Mouse (Mus musculus): ENCODE results near the gene Eif4b. TPM values are rescaled to one million over a fixed set of nuclear protein-coding genes. Genes with fewer than 3 reads are reported as not detected.

The Eif4b gene
- polyA plus RNA-seq (2014; fragmentation: Nextera tagmentation; extraction: Ambion mirVana), result 76.7 and 98.8 TPM in 2 replicates

GRCm38 (mm10) chr15:102073559-102074069, at the start of gene Eif4b:
Eif4b (plus strand) TSS chr15:102073773.
- DNase-seq, result peak; percentile 100
- peak within 1 kb of the TSS; percentile 96 for H3K4me3 ChIP-seq (replicated peaks; ENCODE audit: low read depth, low read length)
- H3K36me3 ChIP-seq (ENCODE audit: control insufficient read depth, insufficient read depth, low read length), result no peaks in the 10 kb centered on the region
- peak within 1 kb of the TSS; percentile 57 for H3K4me2 ChIP-seq (ENCODE audit: low read length)
- H3K9me3 ChIP-seq (ENCODE audit: control insufficient read depth, low read length), result no peaks in the 10 kb centered on the region
- peak; percentile 95 for ATAC-seq (ENCODE audit: low FRiP score, low TSS enrichment)
- H3K4me1 ChIP-seq (ENCODE audit: control insufficient read depth, insufficient read depth, low read length), result peaks cover 17% of the 10 kb centered on the region
- no peaks in the 10 kb centered on the region for H3K27me3 ChIP-seq (ENCODE audit: control insufficient read depth, insufficient read depth, low read length)
- WGBS, result under 1% methylated on average over 58 of the region's 58 CpGs
- peak within 1 kb of the TSS; percentile 92 for H3K9ac ChIP-seq (replicated peaks; ENCODE audit: low read length)
- H3K27ac ChIP-seq (replicated peaks; ENCODE audit: low read depth, low read length), result peak within 1 kb of the TSS; percentile 95

- no peak for ATAC-seq (ENCODE audit: low FRiP score, low TSS enrichment)
- WGBS, result 64% methylated on average over 8 of the region's 8 CpGs
- DNase-seq, result no peak
- Histone ChIP-seq H3K9me3 (ENCODE audit: control insufficient read depth, low read length) (no peaks in the 10 kb centered on the region), H3K4me3 (replicated peaks; ENCODE audit: low read depth, low read length) (no peak overlapping the region), H3K27me3 (ENCODE audit: control insufficient read depth, insufficient read depth, low read length) (peaks cover 27% of the 10 kb centered on the region; the same call in 1 of the 2 replicates), H3K36me3 (ENCODE audit: control insufficient read depth, insufficient read depth, low read length) (no peaks in the 10 kb centered on the region), H3K4me2 (ENCODE audit: low read length) (no peak overlapping the region), H3K9ac (replicated peaks; ENCODE audit: low read length) (no peak overlapping the region), H3K4me1 (ENCODE audit: control insufficient read depth, insufficient read depth, low read length) (peaks cover 9% of the 10 kb centered on the region; the same call in 1 of the 2 replicates), H3K27ac (replicated peaks; ENCODE audit: low read depth, low read length) (no peak overlapping the region)
Observed at GRCm38 (mm10) chr15:102023888-102024287, 49.7 kb upstream of the Eif4b start.

- WGBS, result 5% methylated on average over 22 of the region's 22 CpGs
- peaks cover 9% of the 10 kb centered on the region; the same call in 1 of the 2 replicates for H3K4me1 ChIP-seq (ENCODE audit: control insufficient read depth, insufficient read depth, low read length)
- H3K9me3 ChIP-seq (ENCODE audit: control insufficient read depth, low read length), result no peaks in the 10 kb centered on the region
- H3K27ac ChIP-seq (replicated peaks; ENCODE audit: low read depth, low read length), result no peak overlapping the region
- H3K36me3 ChIP-seq (ENCODE audit: control insufficient read depth, insufficient read depth, low read length), result no peaks in the 10 kb centered on the region
- peak overlapping the region; percentile 12; the same call in 1 of the 2 replicates for H3K4me2 ChIP-seq (ENCODE audit: low read length)
- no peak overlapping the region for H3K4me3 ChIP-seq (replicated peaks; ENCODE audit: low read depth, low read length)
- H3K27me3 ChIP-seq (ENCODE audit: control insufficient read depth, insufficient read depth, low read length), result peaks cover 27% of the 10 kb centered on the region; the same call in 1 of the 2 replicates
- DNase-seq (no peak), ATAC-seq (ENCODE audit: low FRiP score, low TSS enrichment) (no peak)
- no peak overlapping the region for H3K9ac ChIP-seq (replicated peaks; ENCODE audit: low read length)
Observed at GRCm38 (mm10) chr15:102025136-102025872, 48.3 kb upstream of the Eif4b start.

- no peak for ATAC-seq (ENCODE audit: low FRiP score, low TSS enrichment)
- Histone ChIP-seq H3K27ac (replicated peaks; ENCODE audit: low read depth, low read length) (no peak overlapping the region), H3K27me3 (ENCODE audit: control insufficient read depth, insufficient read depth, low read length) (peaks cover 27% of the 10 kb centered on the region; the same call in 1 of the 2 replicates), H3K4me3 (replicated peaks; ENCODE audit: low read depth, low read length) (no peak overlapping the region), H3K36me3 (ENCODE audit: control insufficient read depth, insufficient read depth, low read length) (no peaks in the 10 kb centered on the region), H3K9me3 (ENCODE audit: control insufficient read depth, low read length) (no peaks in the 10 kb centered on the region), H3K9ac (replicated peaks; ENCODE audit: low read length) (no peak overlapping the region), H3K4me1 (ENCODE audit: control insufficient read depth, insufficient read depth, low read length) (peaks cover 9% of the 10 kb centered on the region; the same call in 1 of the 2 replicates), H3K4me2 (ENCODE audit: low read length) (no peak overlapping the region)
- DNase-seq, result no peak
- WGBS, result 14% methylated on average over 12 of the region's 12 CpGs
Observed at GRCm38 (mm10) chr15:102026430-102026829, 47.1 kb upstream of the Eif4b start.

GRCm38 (mm10) chr15:102028040-102028439, 45.5 kb upstream of the Eif4b start, which contains the start of gene Krt18:
Krt18 (plus strand) TSS chr15:102028180.
- 3% methylated on average over 28 of the region's 28 CpGs for WGBS
- no peak within 1 kb of the TSS for H3K4me3 ChIP-seq (replicated peaks; ENCODE audit: low read depth, low read length)
- H3K9me3 ChIP-seq (ENCODE audit: control insufficient read depth, low read length), result no peaks in the 10 kb centered on the region
- no peak within 1 kb of the TSS for H3K9ac ChIP-seq (replicated peaks; ENCODE audit: low read length)
- H3K4me1 ChIP-seq (ENCODE audit: control insufficient read depth, insufficient read depth, low read length), result peaks cover 9% of the 10 kb centered on the region; the same call in 1 of the 2 replicates
- H3K4me2 ChIP-seq (ENCODE audit: low read length), result peak within 1 kb of the TSS; percentile 37
- ATAC-seq (ENCODE audit: low FRiP score, low TSS enrichment), result no peak
- no peak within 1 kb of the TSS for H3K27ac ChIP-seq (replicated peaks; ENCODE audit: low read depth, low read length)
- H3K27me3 ChIP-seq (ENCODE audit: control insufficient read depth, insufficient read depth, low read length), result peaks cover 27% of the 10 kb centered on the region; the same call in 1 of the 2 replicates
- no peaks in the 10 kb centered on the region for H3K36me3 ChIP-seq (ENCODE audit: control insufficient read depth, insufficient read depth, low read length)
- DNase-seq, result no peak

GRCm38 (mm10) chr15:102034121-102035053, 39.2 kb upstream of the Eif4b start:
- H3K27ac ChIP-seq (replicated peaks; ENCODE audit: low read depth, low read length), result no peak overlapping the region
- no peaks in the 10 kb centered on the region for H3K27me3 ChIP-seq (ENCODE audit: control insufficient read depth, insufficient read depth, low read length)
- DNase-seq, result no peak
- no peak overlapping the region for H3K4me3 ChIP-seq (replicated peaks; ENCODE audit: low read depth, low read length)
- H3K4me2 ChIP-seq (ENCODE audit: low read length), result no peak overlapping the region
- no peak for ATAC-seq (ENCODE audit: low FRiP score, low TSS enrichment)
- H3K9ac ChIP-seq (replicated peaks; ENCODE audit: low read length), result no peak overlapping the region
- H3K9me3 ChIP-seq (ENCODE audit: control insufficient read depth, low read length), result no peaks in the 10 kb centered on the region
- 70% methylated on average over 16 of the region's 16 CpGs for WGBS
- no peaks in the 10 kb centered on the region for H3K36me3 ChIP-seq (ENCODE audit: control insufficient read depth, insufficient read depth, low read length)
- no peaks in the 10 kb centered on the region for H3K4me1 ChIP-seq (ENCODE audit: control insufficient read depth, insufficient read depth, low read length)

GRCm38 (mm10) chr15:102040277-102040676, 33.3 kb upstream of the Eif4b start:
- 86% methylated on average over 4 of the region's 4 CpGs for WGBS
- Histone ChIP-seq H3K4me1 (ENCODE audit: control insufficient read depth, insufficient read depth, low read length) (no peaks in the 10 kb centered on the region), H3K27ac (replicated peaks; ENCODE audit: low read depth, low read length) (no peak overlapping the region), H3K4me2 (ENCODE audit: low read length) (no peak overlapping the region), H3K36me3 (ENCODE audit: control insufficient read depth, insufficient read depth, low read length) (no peaks in the 10 kb centered on the region), H3K9ac (replicated peaks; ENCODE audit: low read length) (no peak overlapping the region), H3K9me3 (ENCODE audit: control insufficient read depth, low read length) (no peaks in the 10 kb centered on the region), H3K27me3 (ENCODE audit: control insufficient read depth, insufficient read depth, low read length) (no peaks in the 10 kb centered on the region), H3K4me3 (replicated peaks; ENCODE audit: low read depth, low read length) (no peak overlapping the region)
- no peak for ATAC-seq (ENCODE audit: low FRiP score, low TSS enrichment)
- DNase-seq, result no peak

GRCm38 (mm10) chr15:102041951-102042350, 31.6 kb upstream of the Eif4b start:
- Histone ChIP-seq H3K36me3 (ENCODE audit: control insufficient read depth, insufficient read depth, low read length) (no peaks in the 10 kb centered on the region), H3K4me1 (ENCODE audit: control insufficient read depth, insufficient read depth, low read length) (no peaks in the 10 kb centered on the region), H3K4me2 (ENCODE audit: low read length) (no peak overlapping the region), H3K27ac (replicated peaks; ENCODE audit: low read depth, low read length) (no peak overlapping the region), H3K9ac (replicated peaks; ENCODE audit: low read length) (no peak overlapping the region), H3K9me3 (ENCODE audit: control insufficient read depth, low read length) (no peaks in the 10 kb centered on the region), H3K27me3 (ENCODE audit: control insufficient read depth, insufficient read depth, low read length) (no peaks in the 10 kb centered on the region), H3K4me3 (replicated peaks; ENCODE audit: low read depth, low read length) (no peak overlapping the region)
- DNase-seq (no peak), ATAC-seq (ENCODE audit: low FRiP score, low TSS enrichment) (no peak)
- 78% methylated on average over 7 of the region's 7 CpGs for WGBS

Data from midbrain, embryonic 14.5 days (tissue).